Mouse (Mus musculus): ENCODE measurements around the gene Men1.

DNA sequence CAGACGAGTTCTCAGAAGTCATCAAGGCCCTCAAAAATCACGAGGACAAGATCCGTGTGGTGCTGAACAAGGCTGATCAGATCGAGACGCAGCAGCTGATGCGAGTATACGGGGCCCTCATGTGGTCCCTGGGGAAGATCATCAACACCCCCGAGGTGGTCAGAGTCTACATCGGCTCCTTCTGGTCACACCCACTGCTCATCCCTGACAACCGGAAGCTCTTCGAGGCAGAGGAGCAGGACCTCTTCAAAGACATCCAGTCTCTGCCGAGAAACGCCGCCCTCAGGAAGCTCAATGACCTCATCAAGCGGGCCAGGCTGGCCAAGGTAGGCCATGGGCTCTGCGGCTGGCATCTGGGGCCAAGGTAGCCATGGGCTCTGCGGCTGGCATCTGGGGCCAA is 40.5 kb upstream of the Men1 start:
- TF ChIP-seq CTCF (IDR thresholded peaks at IDR 0.05; ENCODE audit: borderline replicate concordance, insufficient read depth, low read length) (no peak), POLR2A (IDR thresholded peaks at IDR 0.05; ENCODE audit: low read depth, low read length) (no peak)
